Mouse (Mus musculus): Measurements from ENCODE around the gene Zfp53.
"Not testable (repeated sequence)": the region's sequence is repeated elsewhere in the genome, so short reads cannot be mapped to it uniquely, and the experiment has no call there.

The Zfp53 gene

DNA sequence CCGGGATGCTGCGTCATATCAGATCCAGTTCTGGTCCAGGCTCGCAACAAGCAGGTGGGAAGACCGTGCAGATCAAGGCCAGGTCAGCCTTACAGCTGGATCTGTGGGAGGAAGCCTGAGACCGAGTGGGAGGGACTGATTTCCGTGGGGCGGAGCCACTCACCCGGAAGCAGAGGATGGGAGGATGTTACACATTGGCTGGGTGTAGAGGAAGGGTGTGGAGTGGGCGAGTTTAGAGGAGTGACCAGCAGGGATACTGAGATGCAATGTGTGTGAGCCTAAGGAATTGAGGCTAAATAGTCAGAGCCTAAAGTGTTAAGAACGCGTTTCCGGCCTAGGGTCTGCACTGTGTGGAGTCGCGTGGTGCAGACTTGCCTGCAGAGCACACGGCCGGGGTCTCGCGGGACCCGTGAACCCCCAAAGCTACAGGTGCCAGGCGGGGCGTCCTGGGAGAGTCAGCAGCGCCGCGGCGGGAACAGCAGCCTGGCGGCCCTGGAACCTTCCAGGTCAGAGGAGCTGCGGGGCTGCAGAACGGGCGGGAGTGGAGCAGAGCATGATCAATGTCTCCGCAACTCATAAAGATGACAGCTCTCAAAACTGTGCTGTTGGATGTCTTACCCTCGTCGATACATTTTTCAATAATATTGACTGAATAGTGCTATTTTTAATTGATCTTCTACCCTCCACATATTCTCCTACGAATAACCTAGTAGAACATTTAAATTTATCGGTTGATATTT, at the start of gene Zfp53:
Gene Zfp53 (plus strand): TSS at position 239 of the 740 bp plus-strand sequence.
- DNase-seq (ENCODE audit: low spot score in 2 of 2): peak; percentile 76 to 87

DNA sequence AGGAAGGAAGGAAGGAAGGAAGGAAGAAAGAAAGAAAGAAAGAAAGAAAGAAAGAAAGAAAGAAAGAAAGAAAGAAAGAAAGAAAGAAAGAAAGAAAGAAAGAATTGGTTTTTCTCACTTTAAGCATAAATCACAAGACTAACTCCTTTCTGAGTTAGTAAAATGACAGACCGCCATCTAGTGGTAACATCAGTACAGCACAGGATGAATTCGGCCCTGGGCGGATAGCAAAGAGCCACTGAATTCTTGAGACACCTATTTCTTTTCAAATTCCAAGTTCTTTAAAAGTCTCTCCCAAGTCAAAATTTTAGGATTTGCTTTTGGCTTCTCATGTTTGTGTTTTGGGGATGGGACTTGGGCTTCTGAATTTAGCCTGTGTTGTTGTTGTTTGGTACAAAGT, 39.1 kb upstream of the Zfp53 start:
- DNase-seq (ENCODE audit: low spot score in 2 of 2): peak in 1 of 2 experiments; percentile 56

DNA sequence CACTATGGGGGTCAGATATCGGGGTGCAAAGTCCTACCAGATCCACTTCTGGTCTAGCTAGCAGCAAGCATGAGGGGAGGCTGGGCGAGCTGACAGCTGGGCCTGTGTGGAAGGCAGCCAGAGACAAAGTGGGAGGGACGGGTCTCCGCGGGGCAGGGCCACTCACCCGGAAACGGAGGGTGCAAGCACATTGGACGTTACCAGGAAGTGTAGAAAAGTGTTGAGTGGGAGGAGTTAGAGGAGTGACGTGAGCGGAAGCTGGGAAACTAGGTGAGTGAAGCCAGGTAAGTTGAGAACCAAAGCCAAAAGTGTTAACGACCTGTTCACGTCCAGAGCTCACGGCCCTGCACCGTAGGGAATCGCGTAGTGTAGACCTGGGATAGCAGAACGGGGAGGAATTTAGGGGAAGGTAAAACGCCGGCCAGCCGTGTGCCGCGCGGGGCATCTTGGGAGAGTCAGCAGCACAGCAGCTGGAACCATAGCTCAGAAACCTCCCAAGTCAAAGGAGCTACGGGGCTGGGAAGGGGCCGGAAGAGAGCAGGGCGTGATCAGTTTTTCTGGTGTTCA, 38.6 kb upstream of the Zfp53 start, which contains the start of gene Zfp51:
Gene Zfp51 (plus strand): TSS at position 237 of the 567 bp plus-strand sequence.
- DNase-seq (ENCODE audit: low spot score in 2 of 2): peak; percentile 85 to 93

DNA sequence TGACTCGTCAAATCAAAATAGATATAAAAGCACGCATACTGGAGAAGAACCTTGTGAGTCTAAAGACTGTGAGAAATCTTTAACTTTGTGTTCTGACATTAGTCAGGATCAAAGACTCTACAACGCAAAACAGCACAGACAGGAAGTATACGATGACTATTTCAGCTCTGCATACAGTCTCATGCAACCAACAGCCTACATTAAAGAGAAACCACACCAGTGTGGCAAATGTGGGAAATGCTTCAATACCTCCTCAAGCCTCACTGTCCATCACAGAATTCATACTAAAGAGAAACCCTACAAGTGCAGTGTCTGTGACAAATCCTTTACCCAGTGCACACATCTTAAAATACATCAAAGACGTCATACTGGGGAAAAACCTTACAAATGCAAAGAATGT, 25.2 kb upstream of the Zfp53 start:
- DNase-seq (ENCODE audit: low spot score in 2 of 2): no peak

DNA sequence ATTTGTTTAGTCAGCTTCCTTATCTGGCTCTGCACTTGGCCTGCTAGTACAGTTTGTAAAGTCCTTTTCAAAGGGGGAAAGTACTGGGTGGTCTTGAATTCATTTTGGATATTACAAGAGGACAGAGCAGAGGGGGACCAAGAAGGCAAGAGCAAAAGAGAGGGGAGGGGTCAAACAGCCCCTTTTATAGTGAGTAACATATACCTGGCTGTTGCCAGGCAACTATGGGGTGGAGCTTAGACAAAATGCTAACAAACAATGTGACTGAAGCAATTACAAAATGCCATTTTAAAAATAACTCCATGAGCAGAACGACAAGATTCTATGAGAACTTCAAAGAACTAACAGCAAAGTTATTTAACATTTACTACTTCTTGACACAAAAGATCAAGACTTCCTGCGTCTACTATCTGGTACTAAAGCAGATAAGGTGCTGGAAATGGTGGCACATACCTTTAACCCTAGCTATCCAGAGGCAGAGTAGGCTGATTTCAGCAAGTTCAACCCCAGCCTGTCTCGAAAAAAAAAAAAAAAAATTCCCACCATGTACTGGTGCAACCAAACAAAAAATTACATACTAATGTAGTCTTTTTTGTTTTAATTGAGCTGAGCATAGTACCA, 16.7 kb upstream of the Zfp53 start:
- no peak for DNase-seq (ENCODE audit: low spot score in 2 of 2)

DNA sequence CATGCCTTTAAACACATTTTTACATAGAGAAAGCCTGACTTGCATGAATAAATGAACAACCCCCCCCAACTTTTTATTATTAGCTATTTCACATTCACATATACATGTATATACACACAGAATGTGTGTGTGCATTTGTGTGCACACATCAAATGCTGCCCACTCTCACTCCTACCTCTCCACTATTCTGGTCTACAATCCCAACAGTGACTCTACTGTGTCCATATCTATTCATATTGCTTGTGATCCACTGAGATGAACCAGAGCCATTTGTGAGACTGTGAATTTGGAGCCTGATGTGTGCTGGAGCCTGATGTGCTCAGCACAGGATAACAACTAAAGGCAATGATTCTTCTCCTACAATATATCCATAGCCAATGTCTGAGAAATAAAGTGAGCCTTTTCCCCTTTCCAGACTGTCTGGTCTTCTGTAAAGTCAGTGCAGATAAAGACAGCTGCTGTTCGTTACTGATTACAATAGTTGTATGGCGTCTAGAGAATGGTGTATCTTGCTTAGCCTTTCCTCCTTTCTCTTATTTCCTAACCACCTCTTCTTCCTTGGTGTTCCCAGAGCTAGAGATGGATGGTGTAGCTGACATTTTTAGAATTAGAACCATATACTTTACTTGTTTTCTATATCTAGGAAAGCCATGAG, 16.0 kb upstream of the Zfp53 start:
- DNase-seq (ENCODE audit: low spot score in 2 of 2): no peak

DNA sequence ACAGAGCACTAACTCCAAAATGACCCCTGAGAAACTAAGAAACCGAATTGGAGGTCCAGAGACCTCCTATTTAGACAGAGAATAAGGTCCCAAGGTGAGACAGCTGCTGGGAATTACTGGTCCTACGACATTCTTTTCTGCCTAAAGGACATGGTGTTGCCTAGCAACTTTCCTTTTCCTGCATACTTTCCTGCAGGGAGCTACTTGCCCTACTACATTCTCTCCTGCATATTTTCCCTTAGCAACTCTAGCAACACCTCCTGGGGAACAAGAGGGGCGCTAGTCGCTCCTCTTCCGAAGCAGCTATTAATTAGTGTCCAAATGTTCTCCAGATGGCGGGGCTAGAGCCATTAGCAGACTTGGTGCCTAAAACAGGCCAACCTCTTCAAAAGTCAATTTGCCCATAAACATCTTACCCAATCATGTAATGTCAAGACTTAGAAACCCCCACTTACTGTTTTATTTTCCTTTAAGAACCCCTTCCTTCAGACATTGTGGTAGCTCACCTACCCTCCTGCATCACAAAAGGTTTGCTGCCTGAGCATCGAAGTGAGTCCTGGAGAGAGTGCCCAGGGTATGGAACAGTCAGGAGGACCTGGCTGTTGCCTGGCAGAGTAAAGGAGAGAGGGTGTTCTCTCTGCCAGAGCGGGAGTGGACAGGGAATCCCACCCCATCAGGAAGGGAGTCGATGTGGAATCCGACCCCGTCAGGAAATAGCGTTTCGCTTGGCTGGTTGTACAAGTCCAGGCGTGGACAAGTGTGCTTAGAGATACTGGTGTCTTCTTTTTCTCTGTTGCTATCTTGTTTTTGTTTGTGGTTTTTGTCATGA, 15.2 kb upstream of the Zfp53 start:
- DNase-seq (ENCODE audit: low spot score in 2 of 2): no peak

DNA sequence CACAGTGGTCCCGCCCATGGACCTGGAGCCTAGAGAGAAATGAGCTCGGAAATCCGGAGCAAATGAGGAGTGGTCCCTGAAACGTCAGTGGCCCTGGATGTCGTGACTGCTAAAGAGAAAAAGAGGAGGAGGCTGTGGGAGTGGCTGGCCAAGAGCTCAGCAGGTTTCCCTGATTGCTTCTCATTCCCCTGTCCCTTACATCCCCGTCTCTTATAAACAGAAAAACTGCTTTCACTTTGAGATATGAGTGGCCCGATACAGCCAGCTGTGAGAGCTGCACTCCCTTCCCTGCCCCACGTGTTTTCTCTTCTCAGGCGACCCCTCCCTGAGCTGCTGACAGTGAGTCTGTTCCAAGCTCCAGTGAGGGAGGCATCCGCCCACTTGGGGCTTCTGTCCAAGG, 14.1 kb upstream of the Zfp53 start:
- DNase-seq (ENCODE audit: low spot score in 2 of 2): not testable (repeated sequence)

DNA sequence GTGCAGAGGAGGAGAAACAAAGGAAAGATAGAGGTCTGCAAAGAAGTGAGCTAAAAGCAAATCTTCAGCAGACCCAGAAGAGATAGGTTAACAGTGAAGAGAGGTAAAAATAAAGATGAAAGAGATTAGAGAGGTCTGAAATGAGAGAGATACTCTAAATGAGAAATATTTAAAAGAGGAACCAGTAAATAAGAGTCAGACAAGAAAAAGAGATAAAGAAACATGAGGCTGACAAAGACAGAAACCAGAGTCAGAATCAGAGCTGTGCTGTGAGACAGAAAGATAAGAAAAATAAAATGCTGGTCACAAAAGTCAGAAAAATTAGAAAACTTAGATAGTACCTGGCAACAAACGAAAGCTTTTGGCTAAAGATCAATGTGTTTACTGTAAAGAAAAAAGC, 13.5 kb upstream of the Zfp53 start:
- DNase-seq (ENCODE audit: low spot score in 2 of 2): not testable (repeated sequence)

DNA sequence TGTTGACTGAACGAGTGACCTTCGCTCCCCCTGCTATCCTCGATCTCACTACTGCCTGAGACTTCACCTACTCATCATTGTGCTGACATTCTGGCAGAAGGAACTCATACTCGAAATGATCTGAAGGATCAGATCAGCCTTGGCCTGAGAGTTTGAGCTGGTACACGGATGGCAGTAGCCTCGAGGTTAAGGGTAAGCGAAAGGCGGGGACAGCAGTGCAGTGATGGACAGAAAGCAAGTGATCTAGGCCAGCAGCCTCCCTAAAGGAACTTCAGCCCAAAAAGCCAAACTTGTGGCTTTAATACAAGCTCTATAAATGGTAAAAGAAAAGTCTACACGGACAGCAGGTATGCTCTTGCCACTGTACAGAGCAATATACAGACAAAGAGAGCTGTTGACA, 12.4 kb upstream of the Zfp53 start:
- not testable (repeated sequence) for DNase-seq (ENCODE audit: low spot score in 2 of 2)

DNA sequence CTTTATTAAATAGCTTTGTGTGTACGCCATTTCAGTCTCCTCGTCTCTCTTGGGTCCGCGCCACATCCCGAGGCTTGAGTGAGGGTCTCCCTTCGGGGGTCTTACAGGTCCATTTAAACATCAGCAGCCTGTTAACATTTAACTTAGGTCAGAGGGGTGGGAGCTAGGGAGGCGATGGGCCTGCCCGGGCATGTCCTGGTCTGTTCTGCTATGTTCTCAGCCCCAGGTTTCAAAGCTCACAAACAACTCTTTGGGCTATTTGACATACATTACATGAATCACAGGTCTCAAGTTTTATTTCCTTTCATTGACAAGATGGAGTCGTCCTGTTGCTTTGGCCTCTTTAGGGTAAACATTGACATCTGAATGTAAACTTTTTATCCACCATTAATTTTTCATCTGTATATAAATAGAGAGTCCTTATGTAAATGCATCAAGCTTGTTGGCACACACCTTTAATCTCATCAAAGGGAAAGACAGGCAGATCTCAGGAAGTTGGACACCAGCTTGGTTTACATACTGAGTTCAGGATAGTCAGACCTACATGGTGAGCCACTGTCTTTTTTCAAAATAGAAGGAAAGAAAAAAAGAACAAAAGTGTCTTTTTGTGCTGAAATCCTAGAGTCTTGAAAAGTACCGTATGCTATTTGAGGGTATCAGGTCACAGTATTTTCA, 10.6 kb upstream of the Zfp53 start:
- DNase-seq (ENCODE audit: low spot score in 2 of 2): not testable (repeated sequence)

DNA sequence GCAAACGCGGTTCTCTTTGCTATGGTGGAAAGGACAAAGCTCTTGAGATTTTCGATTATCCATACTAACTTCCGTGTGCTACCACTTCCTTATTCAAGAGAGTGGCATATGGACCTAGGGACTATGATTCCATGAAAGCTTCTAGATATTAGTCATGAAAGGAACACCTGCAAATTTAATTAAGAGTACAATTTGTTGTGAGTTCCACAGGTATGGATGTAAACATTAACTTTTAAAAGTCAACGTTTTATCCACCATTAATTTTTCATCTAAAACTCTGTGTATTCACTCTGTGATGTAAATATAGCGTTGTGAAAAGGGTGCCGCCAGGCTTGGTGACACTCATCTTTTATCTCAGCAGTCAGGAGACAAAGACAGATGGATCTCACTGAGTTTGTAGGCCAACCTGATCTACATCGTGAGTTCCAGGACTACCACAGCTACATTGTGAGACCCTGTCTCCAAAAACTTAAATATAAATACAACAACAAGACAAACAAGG, 753 bp downstream of the Zfp53 start:
- DNase-seq (ENCODE audit: low spot score in 2 of 2): no peak

DNA sequence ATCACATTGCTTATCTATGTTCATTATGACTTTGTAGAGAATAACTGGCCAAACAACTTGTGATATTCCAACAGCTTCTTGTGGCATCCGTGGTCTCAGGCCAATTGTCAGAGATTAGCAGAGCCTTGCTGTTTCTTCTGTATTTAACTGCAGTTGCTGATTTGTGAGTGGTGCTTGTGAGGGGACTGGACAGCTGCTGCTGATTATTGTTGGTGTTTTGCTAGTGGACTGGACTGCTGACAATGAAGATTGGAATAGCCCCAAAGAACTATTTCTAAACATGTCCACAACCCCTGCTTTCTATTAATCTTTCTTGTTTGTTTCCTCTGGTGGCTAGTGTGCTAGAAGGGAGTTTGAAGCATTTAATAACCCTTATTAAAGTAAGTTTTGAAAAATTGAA, 12.6 kb downstream of the Zfp53 start:
- DNase-seq (ENCODE audit: low spot score in 2 of 2): no peak

DNA sequence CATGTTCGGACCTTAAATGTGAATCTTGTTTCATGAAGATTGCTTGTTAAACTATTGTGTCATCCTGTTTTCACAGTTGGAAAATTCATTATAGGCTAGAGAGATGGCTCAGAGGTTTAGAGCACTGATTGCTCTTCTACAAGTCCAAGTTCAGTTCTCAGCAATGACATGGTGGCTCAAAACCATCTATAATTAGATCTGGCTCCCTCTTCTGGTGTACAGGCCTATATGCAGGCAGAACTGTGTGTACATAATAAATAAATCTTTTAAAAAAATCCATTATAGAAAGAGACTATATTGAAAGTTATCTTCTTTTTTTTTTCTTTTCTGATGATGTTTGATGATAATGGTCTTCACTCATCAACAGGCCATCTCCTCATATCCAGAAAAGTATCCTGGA, 15.7 kb downstream of the Zfp53 start:
- no peak for DNase-seq (ENCODE audit: low spot score in 2 of 2)

DNA sequence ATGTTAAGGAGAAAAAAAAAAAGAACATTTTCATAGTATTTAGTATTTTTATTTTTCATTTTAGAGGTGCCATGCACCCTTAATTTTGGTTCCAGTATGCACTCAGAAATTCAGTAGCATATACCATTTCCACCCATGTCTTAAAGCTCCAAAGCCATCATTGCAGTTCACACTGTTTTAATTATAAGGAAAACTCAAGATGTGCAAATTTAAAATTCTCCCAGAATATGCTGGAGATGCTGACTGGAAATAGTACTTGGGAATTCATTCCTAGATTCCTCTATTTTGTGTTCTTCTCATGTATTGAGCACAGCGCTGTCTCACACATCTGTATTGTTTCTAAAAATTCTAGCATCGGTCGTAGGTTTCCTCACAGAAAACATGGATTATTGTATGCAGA, 17.5 kb downstream of the Zfp53 start:
- no peak for DNase-seq (ENCODE audit: low spot score in 2 of 2)

DNA sequence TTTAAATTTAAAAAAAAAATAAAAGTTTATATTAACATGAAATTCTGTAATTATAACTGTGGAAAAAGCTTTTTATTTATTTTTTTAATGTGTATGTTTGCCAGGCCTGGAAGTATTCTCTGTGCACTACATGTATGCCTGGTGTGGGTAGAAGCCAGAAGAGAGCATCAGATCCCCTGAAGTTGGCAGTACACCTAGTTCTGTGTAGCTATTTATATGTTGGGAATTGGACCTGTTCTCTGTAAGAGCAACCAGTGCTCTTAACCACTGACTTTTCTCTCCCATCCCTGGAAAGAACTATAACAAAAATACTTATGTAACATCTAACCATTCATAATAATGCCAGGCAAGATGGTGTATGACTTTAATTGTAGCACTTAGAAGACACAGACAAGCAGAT, 21.0 kb downstream of the Zfp53 start:
- no peak for DNase-seq (ENCODE audit: low spot score in 2 of 2)

DNA sequence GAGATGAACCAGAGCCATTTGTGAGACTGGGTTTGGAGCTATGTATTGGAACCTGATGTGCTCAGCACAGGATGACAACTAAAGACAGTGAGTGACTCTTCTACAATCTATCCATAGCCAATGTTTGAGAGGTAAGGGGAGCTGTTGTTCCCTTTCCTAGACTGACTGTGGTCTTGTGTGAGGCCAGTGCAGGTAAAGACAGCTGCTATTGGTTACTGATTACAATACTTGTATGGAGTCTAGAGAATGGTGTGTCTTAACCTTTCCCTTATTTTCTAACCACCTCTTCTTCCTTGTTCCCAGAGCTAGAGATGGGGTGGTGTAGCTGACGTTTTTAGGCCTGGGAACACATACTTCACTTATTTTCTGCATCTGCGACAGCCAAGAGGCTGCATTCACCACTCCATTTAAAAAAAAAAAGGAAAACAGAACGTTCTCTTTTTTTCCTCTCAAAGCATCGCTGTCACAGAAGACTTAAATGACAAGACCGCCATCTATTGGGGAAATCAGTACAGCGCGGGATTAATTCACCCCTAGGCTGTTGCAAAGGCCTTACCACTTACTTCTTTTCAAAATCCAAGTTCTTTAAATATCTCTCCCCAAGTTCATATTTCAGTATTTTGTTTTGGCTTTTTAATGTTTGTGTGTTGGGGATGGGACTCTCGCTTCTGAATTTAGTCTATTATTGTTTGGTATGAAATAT, 26.8 kb downstream of the Zfp53 start:
- no peak for DNase-seq (ENCODE audit: low spot score in 2 of 2)

DNA sequence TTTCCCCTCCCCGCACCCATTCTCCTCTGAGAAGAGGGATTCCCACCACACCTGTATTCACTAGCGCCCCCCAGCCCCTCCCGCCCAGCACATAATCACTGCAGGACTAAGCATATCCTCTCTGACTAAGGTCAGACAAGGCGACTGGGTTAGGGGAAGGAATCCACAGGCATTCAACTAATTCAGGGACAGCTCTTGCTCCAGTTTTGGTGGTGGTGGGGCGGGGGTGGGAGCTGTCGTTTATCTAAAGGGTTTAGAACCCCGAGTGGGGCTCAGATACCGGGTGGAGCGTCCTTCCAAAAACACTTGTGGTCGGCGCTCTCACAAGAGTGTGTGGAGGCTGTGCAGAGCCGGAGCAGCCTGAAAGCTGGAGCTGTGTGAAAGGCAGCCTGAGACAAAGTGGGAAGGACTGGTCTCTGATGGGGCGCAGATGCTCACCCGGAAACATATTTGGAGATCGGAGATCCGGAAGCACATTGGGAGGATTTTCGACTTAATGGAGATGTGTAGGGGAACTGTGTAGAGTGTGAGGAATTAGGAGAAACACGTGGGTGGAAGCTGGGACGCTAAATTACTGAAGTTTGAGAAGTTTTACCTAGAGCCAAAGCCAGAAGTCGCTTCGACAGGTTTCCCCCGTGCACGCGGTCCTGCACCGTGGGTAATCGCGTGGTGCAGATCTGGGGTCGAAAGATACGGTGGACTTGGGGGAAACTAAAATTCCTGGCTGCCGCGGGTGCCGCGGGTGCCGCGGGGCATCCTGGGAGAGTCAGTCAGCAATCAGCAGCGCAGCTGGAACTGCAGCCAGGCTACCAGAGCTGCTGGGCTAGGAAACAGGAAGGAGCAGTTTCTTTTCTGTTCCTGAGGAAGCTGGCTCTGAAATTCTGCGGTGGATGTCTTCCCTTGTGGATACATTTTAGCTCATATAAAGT, 27.7 kb downstream of the Zfp53 start:
- DNase-seq (ENCODE audit: low spot score in 2 of 2): peak; percentile 62 to 73

DNA sequence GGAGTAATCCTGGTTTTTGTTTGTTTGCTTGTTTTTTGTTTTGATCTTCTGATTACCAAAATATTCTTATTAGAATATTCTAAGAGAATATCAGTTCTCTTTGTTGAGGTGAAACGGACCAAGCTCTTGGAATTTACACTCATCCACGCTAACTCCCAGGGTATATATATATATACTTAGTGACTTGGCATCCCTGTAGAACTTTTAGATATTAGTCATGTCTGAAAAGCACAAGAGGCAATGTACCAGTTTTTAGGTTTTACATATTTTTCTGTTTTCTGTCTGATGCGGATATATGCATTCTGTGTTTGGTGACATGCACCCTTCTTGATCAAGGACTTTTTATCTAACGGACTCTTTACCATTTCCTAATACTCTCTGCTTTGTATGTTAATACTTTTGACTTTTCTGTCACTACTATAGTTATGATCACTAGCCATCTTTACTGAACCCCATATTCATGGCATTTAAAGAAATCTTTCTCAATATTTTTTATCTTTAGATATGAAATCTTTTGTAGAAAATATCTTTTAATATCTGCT, 28.4 kb downstream of the Zfp53 start:
- no peak for DNase-seq (ENCODE audit: low spot score in 2 of 2)
